Mouse (Mus musculus) neural tube, embryonic 13.5 days (tissue): ENCODE results near the gene Gm3409. TPM values are rescaled to one million over a fixed set of nuclear protein-coding genes. Genes with fewer than 3 reads are reported as not detected.
"Not testable (repeated sequence)": the region's sequence is repeated elsewhere in the genome, so short reads cannot be mapped to it uniquely, and the experiment has no call there.

ENCODE experiments used
- ATAC-seq: fragments of 200-750 bp; cut with Nextera tagmentation; 2 replicates; pipeline ENCODE4 v1.8.0; 2017; ENCODE audit warnings: low read depth, mild to moderate bottlenecking, moderate TSS enrichment, moderate library complexity
- H3K27ac ChIP-seq: fragments of 300-500 bp; sonication (generic); replicated peaks from 2 replicates; pipeline ENCODE4 v1.5.1; 2015; ENCODE audit warnings: moderate library complexity, mild to moderate bottlenecking, inconsistent platforms
- H3K27me3 ChIP-seq: fragments of 300-500 bp; sonication (generic); 2 replicates; pipeline ENCODE4 v1.6.1; 2015; ENCODE audit warnings: mild to moderate bottlenecking, inconsistent platforms
- H3K36me3 ChIP-seq: fragments of 300-500 bp; sonication (generic); 2 replicates; pipeline ENCODE4 v1.6.1; 2015; ENCODE audit warnings: mild to moderate bottlenecking, inconsistent platforms
- H3K4me1 ChIP-seq: fragments of 300-500 bp; sonication (generic); replicated peaks from 2 replicates; pipeline ENCODE4 v1.6.1; 2015; ENCODE audit warnings: inconsistent platforms
- H3K4me2 ChIP-seq: fragments of 300-500 bp; sonication (generic); 2 replicates; pipeline ENCODE4 v1.6.1; 2015; ENCODE audit warnings: inconsistent platforms, mild to moderate bottlenecking, moderate library complexity
- H3K4me3 ChIP-seq: fragments of 300-500 bp; sonication (generic); 2 replicates; pipeline ENCODE4 v1.5.1; 2015; ENCODE audit warnings: mild to moderate bottlenecking, inconsistent platforms
- H3K9ac ChIP-seq: fragments of 300-500 bp; sonication (generic); 2 replicates; pipeline ENCODE4 v1.6.1; 2015; ENCODE audit warnings: moderate library complexity, mild to moderate bottlenecking, inconsistent platforms
- H3K9me3 ChIP-seq: fragments of 300-500 bp; sonication (generic); 2 replicates; pipeline ENCODE4 v1.6.1; 2016; ENCODE audit warnings: inconsistent platforms
- WGBS: fragments of 180-500 bp; shearing (Covaris S2); methylation state at CpG from one replicate; pipeline ENCODE4 v1.1.7; 2015; 5-methylcytosine and 5-hydroxymethylcytosine counted together
- polyA plus RNA-seq: library from polyadenylated mRNA; unstranded; fragments of >200 nt; fragmentation: Nextera tagmentation; extraction: Ambion mirVana; gene quantifications from 2 replicates; pipeline ENCODE4 v1.2.1, GENCODE M21; 2015

Gm3409 gene
- not detected in 2 replicates for polyA plus RNA-seq

- 93% methylated on average over 2 of the region's 3 CpGs for WGBS
- H3K27ac ChIP-seq, H3K9me3 ChIP-seq, H3K4me2 ChIP-seq, H3K9ac ChIP-seq, H3K4me1 ChIP-seq, ATAC-seq, H3K27me3 ChIP-seq, H3K36me3 ChIP-seq, H3K4me3 ChIP-seq: not testable (repeated sequence)
Measured at GRCm38 (mm10) chr5:146537347-146537746, at the start of gene Gm3409. Gene Gm3409 (plus strand): TSS chr5:146537647.

- WGBS: 13% methylated on average over 3 of the region's 4 CpGs
- not testable (repeated sequence) for ATAC-seq, H3K4me2 ChIP-seq, H3K4me1 ChIP-seq, H3K9ac ChIP-seq, H3K27ac ChIP-seq, H3K4me3 ChIP-seq, H3K9me3 ChIP-seq, H3K27me3 ChIP-seq, H3K36me3 ChIP-seq
Measured at GRCm38 (mm10) chr5:146488959-146489358, 48.5 kb upstream of the Gm3409 start.

GRCm38 (mm10) chr5:146491063-146491462 is 46.4 kb upstream of the Gm3409 start, which contains the start of gene Gm6370:
Gene Gm6370 (plus strand): TSS chr5:146491363.
- H3K36me3 ChIP-seq, ATAC-seq, H3K4me3 ChIP-seq, H3K4me2 ChIP-seq, H3K9me3 ChIP-seq, H3K27me3 ChIP-seq, H3K9ac ChIP-seq, H3K27ac ChIP-seq, H3K4me1 ChIP-seq: not testable (repeated sequence)
- no CpG with 5 or more reads among the region's 5 CpGs for WGBS

GRCm38 (mm10) chr5:146502099-146502498 is 35.3 kb upstream of the Gm3409 start, which contains the start of gene 4930449I24Rik:
Gene 4930449I24Rik (plus strand): TSS chr5:146502399.
- not testable (repeated sequence) for H3K4me3 ChIP-seq, H3K36me3 ChIP-seq, H3K9ac ChIP-seq, H3K27me3 ChIP-seq, H3K4me1 ChIP-seq, ATAC-seq, H3K27ac ChIP-seq, H3K4me2 ChIP-seq, H3K9me3 ChIP-seq
- WGBS: no CpG with 5 or more reads among the region's 5 CpGs

GRCm38 (mm10) chr5:146513823-146514222 is 23.6 kb upstream of the Gm3409 start, which contains the start of gene Gm3402:
Gene Gm3402 (plus strand): TSS chr5:146514123.
- ATAC-seq, H3K4me3 ChIP-seq, H3K36me3 ChIP-seq, H3K9ac ChIP-seq, H3K4me1 ChIP-seq, H3K4me2 ChIP-seq, H3K27ac ChIP-seq, H3K9me3 ChIP-seq, H3K27me3 ChIP-seq: not testable (repeated sequence)
- WGBS: 71% methylated on average over 2 of the region's 5 CpGs

- not testable (repeated sequence) for ATAC-seq, H3K27ac ChIP-seq, H3K9ac ChIP-seq, H3K4me2 ChIP-seq, H3K4me3 ChIP-seq, H3K9me3 ChIP-seq, H3K27me3 ChIP-seq, H3K4me1 ChIP-seq, H3K36me3 ChIP-seq
- 96% methylated on average over 3 of the region's 3 CpGs for WGBS
Measured at GRCm38 (mm10) chr5:146525501-146525900, 11.9 kb upstream of the Gm3409 start, which contains the start of gene Gm3404. Gene Gm3404 (plus strand): TSS chr5:146525801.

GRCm38 (mm10) chr5:146555836-146556235 is 18.4 kb downstream of the Gm3409 start, which contains the start of gene Gm3415:
Gene Gm3415 (plus strand): TSS chr5:146556136.
- not testable (repeated sequence) for H3K27ac ChIP-seq, H3K4me1 ChIP-seq, H3K9me3 ChIP-seq, H3K9ac ChIP-seq, H3K36me3 ChIP-seq, ATAC-seq, H3K27me3 ChIP-seq, H3K4me2 ChIP-seq, H3K4me3 ChIP-seq
- WGBS: no CpG with 5 or more reads among the region's 3 CpGs

- Histone ChIP-seq H3K27me3 (no peaks in the 10 kb centered on the region), H3K27ac (no peak overlapping the region), H3K9ac (no peak overlapping the region), H3K36me3 (no peaks in the 10 kb centered on the region), H3K4me2 (no peak overlapping the region), H3K9me3 (no peaks in the 10 kb centered on the region), H3K4me3 (no peak overlapping the region), H3K4me1 (no peaks in the 10 kb centered on the region)
- WGBS: 81% methylated on average over 1 of the region's 1 CpGs
- no peak for ATAC-seq
Measured at GRCm38 (mm10) chr5:146564259-146564658, 26.8 kb downstream of the Gm3409 start.

- H3K36me3 ChIP-seq: no peaks in the 10 kb centered on the region
- no peak overlapping the region for H3K4me2 ChIP-seq
- no peaks in the 10 kb centered on the region for H3K4me1 ChIP-seq
- H3K9me3 ChIP-seq: no peaks in the 10 kb centered on the region
- 58% methylated on average over 4 of the region's 4 CpGs for WGBS
- 0 out of 2 replicates have a peak, but pooled peaks have one; percentile 11 for ATAC-seq
- H3K27ac ChIP-seq: no peak overlapping the region
- H3K27me3 ChIP-seq: no peaks in the 10 kb centered on the region
- no peak overlapping the region for H3K9ac ChIP-seq
- no peak overlapping the region for H3K4me3 ChIP-seq
Measured at GRCm38 (mm10) chr5:146567054-146567453, 29.6 kb downstream of the Gm3409 start.

GRCm38 (mm10) chr5:146570179-146570578 is 32.7 kb downstream of the Gm3409 start:
- H3K4me2 ChIP-seq, H3K27me3 ChIP-seq, ATAC-seq, H3K9ac ChIP-seq, H3K36me3 ChIP-seq, H3K9me3 ChIP-seq, H3K27ac ChIP-seq, H3K4me1 ChIP-seq, H3K4me3 ChIP-seq: not testable (repeated sequence)
- 85% methylated on average over 6 of the region's 6 CpGs for WGBS

- H3K27ac ChIP-seq, H3K27me3 ChIP-seq, H3K4me1 ChIP-seq, H3K9ac ChIP-seq, H3K36me3 ChIP-seq, ATAC-seq, H3K4me3 ChIP-seq, H3K9me3 ChIP-seq, H3K4me2 ChIP-seq: not testable (repeated sequence)
- 61% methylated on average over 6 of the region's 6 CpGs for WGBS
Measured at GRCm38 (mm10) chr5:146571830-146572734, 34.6 kb downstream of the Gm3409 start.

- not testable (repeated sequence) for H3K9me3 ChIP-seq, H3K4me2 ChIP-seq, H3K27me3 ChIP-seq, ATAC-seq, H3K9ac ChIP-seq, H3K4me1 ChIP-seq, H3K27ac ChIP-seq, H3K36me3 ChIP-seq, H3K4me3 ChIP-seq
- WGBS: 87% methylated on average over 4 of the region's 4 CpGs
Measured at GRCm38 (mm10) chr5:146572735-146573042, 35.2 kb downstream of the Gm3409 start.
